Mouse (Mus musculus) forebrain, postnatal 0 days (tissue): ENCODE results near the gene Creld2. TPM values are rescaled to one million over a fixed set of nuclear protein-coding genes. Genes with fewer than 3 reads are reported as not detected.
"Not testable (repeated sequence)": the region's sequence is repeated elsewhere in the genome, so short reads cannot be mapped to it uniquely, and the experiment has no call there.

Experiments
- ATAC-seq: fragments of 200-750 bp; cut with Nextera tagmentation; 2 replicates; pipeline ENCODE4 v1.8.0; 2017; ENCODE audit warnings: mild to moderate bottlenecking, moderate library complexity
- DNase-seq: peaks from one replicate; pipeline ENCODE4 v3.0.0-alpha.2; 2015
- H3K27ac ChIP-seq: fragments of 300-500 bp; sonication (generic); 2 replicates; pipeline ENCODE4 v1.5.1; 2014; ENCODE audit warnings: low read depth, mild to moderate bottlenecking, antibody characterized with exemption, low read length, moderate library complexity, mixed read lengths
- H3K27me3 ChIP-seq: fragments of 300-500 bp; sonication (generic); 2 replicates; pipeline ENCODE4 v1.6.1; 2014; ENCODE audit warnings: mild to moderate bottlenecking, low read length, mixed read lengths; ENCODE audit not compliant: insufficient read depth
- H3K36me3 ChIP-seq: fragments of 300-500 bp; sonication (generic); 2 replicates; pipeline ENCODE4 v1.6.1; 2014; ENCODE audit warnings: mild to moderate bottlenecking, moderate library complexity; ENCODE audit not compliant: insufficient read depth
- H3K4me1 ChIP-seq: fragments of 300-500 bp; sonication (generic); 2 replicates; pipeline ENCODE4 v1.6.1; 2014; ENCODE audit warnings: antibody characterized with exemption; ENCODE audit not compliant: insufficient read depth
- H3K4me2 ChIP-seq: fragments of 300-500 bp; sonication (generic); 2 replicates; pipeline ENCODE4 v1.6.1; 2014; ENCODE audit warnings: low read depth, mild to moderate bottlenecking, moderate library complexity
- H3K4me3 ChIP-seq: fragments of 300-500 bp; sonication (generic); 2 replicates; pipeline ENCODE4 v1.5.1; 2014; ENCODE audit warnings: low read depth, low read length, mixed read lengths
- H3K9ac ChIP-seq: fragments of 300-500 bp; sonication (generic); 2 replicates; pipeline ENCODE4 v1.6.1; 2014; ENCODE audit warnings: mild to moderate bottlenecking
- H3K9me3 ChIP-seq: fragments of 300-500 bp; sonication (generic); 2 replicates; pipeline ENCODE4 v1.6.1; 2016; ENCODE audit warnings: low read length
- CTCF ChIP-seq: sonication (generic); IDR thresholded peaks from 2 replicates; pipeline ENCODE4 v1.5.1; 2016; ENCODE audit warnings: antibody characterized with exemption, control low read depth, low read depth
- WGBS: fragments of 180-500 bp; shearing (Covaris S2); extraction: QIAGEN DNeasy Blood & Tissue Kit; methylation state at CpG from one replicate; pipeline ENCODE4 v1.1.7; 2014; 5-methylcytosine and 5-hydroxymethylcytosine counted together
- polyA plus RNA-seq: library from polyadenylated mRNA; unstranded; fragments of >200 nt; fragmentation: Nextera tagmentation; extraction: Ambion mirVana; gene quantifications from 2 replicates; pipeline ENCODE4 v1.2.1, GENCODE M21; 2015
- total RNA-seq: library from RNA; depleted of rRNA; stranded (reverse); fragments of >200 nt; gene quantifications from 2 replicates; pipeline ENCODE4 v1.2.3, GENCODE M21; 2014; rRNA removed

Gene Creld2
- total RNA-seq (30.9 and 31.6 TPM in 2 replicates), polyA plus RNA-seq (40.2 and 43.9 TPM in 2 replicates)

DNA sequence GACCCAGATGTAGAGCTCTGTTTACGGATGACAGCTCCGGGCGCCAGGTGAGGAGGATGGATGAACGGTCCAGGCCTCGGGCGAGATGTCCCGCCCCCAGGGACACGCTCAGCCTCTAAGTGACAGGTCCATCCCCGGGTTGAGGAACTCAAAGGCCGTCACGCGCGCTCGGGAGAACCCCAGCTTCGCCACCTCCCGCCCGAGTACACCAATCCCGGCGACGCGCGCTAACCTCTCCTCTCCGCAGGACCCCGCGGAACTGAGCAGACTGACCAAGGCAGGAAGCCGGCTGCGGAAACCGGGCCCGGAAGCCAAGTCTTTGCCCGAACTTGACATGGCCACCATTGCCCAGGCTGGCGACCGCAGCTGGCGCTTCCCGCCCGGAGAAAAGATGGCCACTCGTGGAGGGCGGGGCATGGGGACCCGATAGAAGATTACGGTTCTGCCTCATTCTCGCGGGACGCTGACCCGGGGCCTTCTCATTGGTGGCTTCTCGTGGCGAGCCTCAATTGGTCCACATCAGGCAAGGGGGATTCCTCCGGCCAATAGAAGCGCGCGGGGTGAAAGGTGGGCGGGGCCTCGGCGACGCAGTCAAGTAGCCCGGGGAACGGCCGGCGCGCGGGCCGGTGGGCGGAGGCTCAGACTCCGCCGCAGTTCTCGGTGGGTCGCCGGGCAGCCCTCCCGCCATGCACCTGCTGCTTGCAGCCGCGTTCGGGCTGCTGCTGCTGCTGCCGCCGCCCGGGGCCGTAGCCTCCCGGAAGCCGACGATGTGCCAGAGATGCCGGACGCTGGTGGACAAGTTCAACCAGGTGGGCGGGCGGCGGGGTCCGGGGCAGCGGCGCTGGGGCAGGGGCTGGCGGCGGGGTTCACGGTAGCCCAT, at the start of gene Creld2, which contains the start of gene Alg12:
Gene Creld2, plus strand, starts transcription at position 621 of the 880 bp plus-strand sequence.
Gene Alg12, minus strand, starts transcription at position 293 of the 880 bp plus-strand sequence.
- Histone ChIP-seq H3K9me3 (no peaks in the 10 kb centered on the region), H3K4me2 (peak within 1 kb of the TSS; percentile 89), H3K4me3 (peak within 1 kb of the TSS; percentile 88), H3K27me3 (no peaks in the 10 kb centered on the region), H3K9ac (peak within 1 kb of the TSS; percentile 74), H3K27ac (peak within 1 kb of the TSS; percentile 80), H3K4me1 (peaks cover 11% of the 10 kb centered on the region; the same call in 1 of the 2 replicates), H3K36me3 (peaks cover 39% of the 10 kb centered on the region)
- TF ChIP-seq CTCF, result no peak
- DNase-seq, result peak; percentile 99
- WGBS, result under 1% methylated on average over 81 of the region's 88 CpGs
- ATAC-seq, result peak; percentile 99

- peaks cover 14% of the 10 kb centered on the region for H3K36me3 ChIP-seq
- not testable (repeated sequence) for ATAC-seq, H3K9me3 ChIP-seq, H3K4me2 ChIP-seq, H3K27ac ChIP-seq, H3K9ac ChIP-seq, H3K4me1 ChIP-seq, H3K4me3 ChIP-seq, H3K27me3 ChIP-seq, DNase-seq
- 94% methylated on average over 5 of the region's 5 CpGs for WGBS
Measured at GRCm38 (mm10) chr15:88774630-88775029, 44.8 kb upstream of the Creld2 start.

- Histone ChIP-seq H3K9me3 (no peaks in the 10 kb centered on the region), H3K4me2 (no peak overlapping the region), H3K27ac (no peak overlapping the region), H3K4me3 (no peak overlapping the region), H3K9ac (no peak overlapping the region), H3K27me3 (no peaks in the 10 kb centered on the region), H3K4me1 (no peaks in the 10 kb centered on the region), H3K36me3 (peaks cover under 1% of the 10 kb centered on the region; the same call in 1 of the 2 replicates)
- ATAC-seq, result no peak
- 88% methylated on average over 4 of the region's 4 CpGs for whole genome bisulfite sequencing
- TF ChIP-seq CTCF, result no peak
- no peak for DNase-seq
Measured at GRCm38 (mm10) chr15:88792140-88792850, 27.2 kb upstream of the Creld2 start.

- H3K27ac ChIP-seq, H3K4me2 ChIP-seq, H3K4me1 ChIP-seq, H3K9me3 ChIP-seq, DNase-seq, H3K9ac ChIP-seq, H3K4me3 ChIP-seq, H3K36me3 ChIP-seq, ATAC-seq, H3K27me3 ChIP-seq: not testable (repeated sequence)
- WGBS, result 93% methylated on average over 4 of the region's 5 CpGs
Measured at GRCm38 (mm10) chr15:88794729-88795128, 24.7 kb upstream of the Creld2 start.

DNA sequence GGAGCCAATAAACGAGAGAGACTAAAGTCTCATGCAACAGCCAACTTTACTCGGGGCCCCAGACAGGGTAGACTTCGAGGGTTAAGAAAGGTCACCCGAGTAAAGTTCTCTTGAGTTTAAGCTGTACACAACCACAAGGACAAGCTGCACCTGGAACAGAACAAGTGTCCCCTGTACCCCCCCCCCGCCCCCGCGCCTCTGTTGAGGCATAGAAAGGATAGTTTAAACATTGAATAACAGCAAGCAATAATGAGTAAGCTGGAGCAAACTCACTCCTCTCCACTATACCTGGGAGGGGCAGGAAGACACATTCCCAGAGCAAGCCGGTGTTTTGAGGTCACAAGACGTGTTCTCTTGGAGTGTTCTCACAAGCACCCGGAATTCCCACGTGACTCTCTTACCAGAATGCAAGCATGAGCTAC, 19.5 kb upstream of the Creld2 start:
- Histone ChIP-seq H3K9ac (no peak overlapping the region), H3K9me3 (no peaks in the 10 kb centered on the region), H3K4me3 (no peak overlapping the region), H3K36me3 (peaks cover 7% of the 10 kb centered on the region; the same call in 1 of the 2 replicates), H3K4me1 (no peaks in the 10 kb centered on the region), H3K27ac (no peak overlapping the region), H3K4me2 (no peak overlapping the region), H3K27me3 (no peaks in the 10 kb centered on the region)
- ATAC-seq, result no peak
- WGBS, result 86% methylated on average over 11 of the region's 11 CpGs
- TF ChIP-seq CTCF, result no peak
- DNase-seq, result no peak

GRCm38 (mm10) chr15:88800921-88801354, 18.5 kb upstream of the Creld2 start:
- ATAC-seq, result no peak
- WGBS, result 79% methylated on average over 6 of the region's 6 CpGs
- H3K27me3 ChIP-seq, result no peaks in the 10 kb centered on the region
- no peak overlapping the region for H3K4me3 ChIP-seq
- H3K36me3 ChIP-seq, result peaks cover 15% of the 10 kb centered on the region
- TF ChIP-seq CTCF, result no peak
- no peak for DNase-seq
- H3K9me3 ChIP-seq, result no peaks in the 10 kb centered on the region
- no peak overlapping the region for H3K4me2 ChIP-seq
- no peak overlapping the region for H3K9ac ChIP-seq
- H3K27ac ChIP-seq, result no peak overlapping the region
- H3K4me1 ChIP-seq, result no peaks in the 10 kb centered on the region

- DNase-seq (no peak), ATAC-seq (no peak)
- TF ChIP-seq CTCF, result no peak
- Histone ChIP-seq H3K36me3 (peaks cover 21% of the 10 kb centered on the region), H3K4me1 (no peaks in the 10 kb centered on the region), H3K4me2 (no peak overlapping the region), H3K27ac (no peak overlapping the region), H3K9ac (no peak overlapping the region), H3K9me3 (no peaks in the 10 kb centered on the region), H3K27me3 (no peaks in the 10 kb centered on the region), H3K4me3 (no peak overlapping the region)
- WGBS, result 93% methylated on average over 3 of the region's 3 CpGs
Measured at GRCm38 (mm10) chr15:88801903-88802302, 17.5 kb upstream of the Creld2 start.
